24 mouse cellular contexts compared by ENCODE assay signal in the genomic region with DNA sequence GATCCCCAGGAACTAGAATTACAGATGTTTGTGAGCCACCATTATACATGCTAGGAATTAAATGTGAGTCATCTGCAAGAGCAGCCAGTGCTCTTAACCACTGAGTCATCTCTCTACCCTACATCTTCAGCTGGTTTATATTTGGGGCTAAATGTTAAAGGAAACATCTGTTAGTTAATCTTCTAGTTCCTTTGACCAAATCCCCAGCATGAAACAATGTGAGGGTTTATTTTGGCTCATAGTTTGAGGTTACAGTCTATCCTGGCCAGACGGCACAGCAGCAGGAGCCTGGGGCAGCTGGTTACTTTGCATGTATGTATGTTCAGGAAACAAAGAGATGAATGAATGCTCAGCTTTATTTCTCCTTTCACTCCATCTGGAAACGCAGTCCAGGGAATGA.
DNase-seq lines count a peak whose midpoint lies in the region; ATAC-seq and TF ChIP-seq lines count a peak whose summit lies in the region.
"Had no signal": no experiment of that assay in that cellular context is flagged by ENCODE, and none has a peak within 500 bp of the region (broad histone marks: within the 10 kb centered on the region; RNA-seq: fewer than 3 reads in every experiment).

No protein-coding gene starts in this region.

- no peak overlapping the region for H3K4me2 ChIP-seq in stomach, embryonic 16.5 days (ENCODE audit: low read depth, low read length)
- no peak overlapping the region for H3K4me2 ChIP-seq in stomach, postnatal 0 days (replicated peaks; ENCODE audit: low read depth)
- H3K4me2 ChIP-seq: embryonic facial prominence, embryonic 15.5 days; forebrain, embryonic 12.5 days; kidney, embryonic 15.5 days; midbrain, embryonic 15.5 days; neural tube, embryonic 15.5 days had no signal

- peaks cover 10% of the 10 kb centered on the region for H3K4me1 ChIP-seq in stomach, embryonic 16.5 days (ENCODE audit: control insufficient read depth, insufficient read depth, low read length)
- no peaks in the 10 kb centered on the region; the same call in 1 of the 2 replicates for H3K4me1 ChIP-seq in stomach, postnatal 0 days (replicated peaks; ENCODE audit: control insufficient read depth, insufficient read depth)
- no peaks in the 10 kb centered on the region for H3K4me1 ChIP-seq in forebrain, embryonic 10.5 days
- H3K4me1 ChIP-seq: forebrain, embryonic 12.5 days; kidney, embryonic 15.5 days; midbrain, embryonic 15.5 days; neural tube, embryonic 15.5 days had no signal

- no peak overlapping the region for H3K9ac ChIP-seq in stomach, embryonic 16.5 days (ENCODE audit: low read length)
- H3K9ac ChIP-seq in stomach, postnatal 0 days (ENCODE audit: low read length): no peak overlapping the region
- H3K9ac ChIP-seq: embryonic facial prominence, embryonic 15.5 days; forebrain, embryonic 12.5 days; kidney, embryonic 15.5 days; midbrain, embryonic 15.5 days; neural tube, embryonic 15.5 days had no signal

- no peaks in the 10 kb centered on the region for H3K9me3 ChIP-seq in stomach, embryonic 16.5 days (replicated peaks; ENCODE audit: control insufficient read depth, low read length)
- no peaks in the 10 kb centered on the region for H3K9me3 ChIP-seq in stomach, postnatal 0 days (ENCODE audit: control insufficient read depth, low read length)
- no peaks in the 10 kb centered on the region for H3K9me3 ChIP-seq in forebrain, embryonic 10.5 days
- H3K9me3 ChIP-seq: embryonic facial prominence, embryonic 15.5 days; forebrain, embryonic 12.5 days; heart, embryonic 10.5 days; kidney, embryonic 15.5 days; midbrain, embryonic 15.5 days; neural tube, embryonic 15.5 days had no signal

- no peak for TF ChIP-seq EP300 in stomach, postnatal 0 days (optimal IDR thresholded peaks at IDR 0.05)

- no peaks in the 10 kb centered on the region for H3K36me3 ChIP-seq in stomach, embryonic 16.5 days (ENCODE audit: control insufficient read depth, insufficient read depth, low read length)
- no peaks in the 10 kb centered on the region for H3K36me3 ChIP-seq in stomach, postnatal 0 days (ENCODE audit: control insufficient read depth, insufficient read depth, low read length)
- H3K36me3 ChIP-seq in forebrain, embryonic 10.5 days (replicated peaks): no peaks in the 10 kb centered on the region
- H3K36me3 ChIP-seq: embryonic facial prominence, embryonic 15.5 days; forebrain, embryonic 12.5 days; heart, embryonic 10.5 days; kidney, embryonic 15.5 days; midbrain, embryonic 15.5 days; neural tube, embryonic 15.5 days had no signal

- H3K27ac ChIP-seq in stomach, embryonic 16.5 days (ENCODE audit: low read length): no peak overlapping the region
- no peak overlapping the region for H3K27ac ChIP-seq in stomach, postnatal 0 days (replicated peaks)
- no peak overlapping the region for H3K27ac ChIP-seq in forebrain, embryonic 10.5 days
- H3K27ac ChIP-seq: embryonic facial prominence, embryonic 15.5 days; forebrain, embryonic 12.5 days; heart, embryonic 10.5 days; hindbrain, postnatal 0 days; kidney, embryonic 15.5 days; left cerebral cortex, adult 2 months; midbrain, embryonic 15.5 days; neural tube, embryonic 15.5 days had no signal

- no peak for TF ChIP-seq POLR2A in brain, embryonic 14.5 days (IDR thresholded peaks at IDR 0.05; ENCODE audit: borderline replicate concordance, extremely low read depth, insufficient read depth, insufficient read length, poor library complexity, severe bottlenecking)

- no peak for TF ChIP-seq CTCF in stomach, postnatal 0 days (IDR thresholded peaks at IDR 0.05; ENCODE audit: low read depth)
- no peak for TF ChIP-seq CTCF in brain, embryonic 14.5 days (IDR thresholded peaks at IDR 0.05; ENCODE audit: borderline replicate concordance, extremely low read depth, insufficient read depth, insufficient read length)

- DNase-seq in stomach, postnatal 0 days (ENCODE audit: low spot score): no peak
- peak; percentile 47 for DNase-seq in brain, embryonic 14.5 days (ENCODE audit: low read depth)
- peak; percentile 11 for DNase-seq in forelimb bud, embryonic 11.5 days (ENCODE audit: low read depth, low spot score)
- DNase-seq in forebrain, embryonic 10.5 days (ENCODE audit: extremely low spot score, low spot score): no peak
- DNase-seq in left cerebral cortex, postnatal 36 days (ENCODE audit: low spot score in 2 of 2): no peak
- DNase-seq in adrenal gland, postnatal 36 days: no peak
- DNase-seq: adrenal gland, postnatal 25 days; cerebellum, adult 11-12 months; cerebellum, postnatal 10 days; gastrocnemius, postnatal 10 days; kidney, postnatal 4 days; layer of hippocampus, adult 9-11 months; left cerebral cortex, postnatal 4 days; lung, postnatal 4 days had no signal

- intact Hi-C loops in left cerebral cortex, postnatal 36 days (cut with DNase I): no loop called here

- ATAC-seq in stomach, embryonic 16.5 days (ENCODE audit: insufficient read depth, low FRiP score): peak; percentile 37; the same call in 1 of the 2 replicates
- ATAC-seq in stomach, postnatal 0 days (ENCODE audit: low FRiP score, low TSS enrichment): no peak
- ATAC-seq: hindbrain, postnatal 0 days; intestine, postnatal 0 days; midbrain, embryonic 15.5 days had no signal

- WGBS in stomach, embryonic 16.5 days: 44% methylated on average over 2 of the region's 2 CpGs
- 30% methylated on average over 2 of the region's 2 CpGs for WGBS in stomach, postnatal 0 days
- WGBS in forebrain, embryonic 10.5 days: 80% methylated on average over 2 of the region's 2 CpGs

- H3K4me3 ChIP-seq in stomach, embryonic 16.5 days (replicated peaks; ENCODE audit: low read length): no peak overlapping the region
- no peak overlapping the region for H3K4me3 ChIP-seq in stomach, postnatal 0 days (ENCODE audit: low read depth, low read length)
- no peak overlapping the region for H3K4me3 ChIP-seq in forebrain, embryonic 10.5 days
- H3K4me3 ChIP-seq: embryonic facial prominence, embryonic 15.5 days; forebrain, embryonic 12.5 days; heart, embryonic 10.5 days; kidney, embryonic 15.5 days; left cerebral cortex, adult 2 months; midbrain, embryonic 15.5 days; neural tube, embryonic 15.5 days had no signal

- H3K27me3 ChIP-seq in stomach, embryonic 16.5 days (ENCODE audit: control insufficient read depth, insufficient read depth, low read length): no peaks in the 10 kb centered on the region
- no peaks in the 10 kb centered on the region for H3K27me3 ChIP-seq in stomach, postnatal 0 days (ENCODE audit: control insufficient read depth, insufficient read depth, low read length)
- H3K27me3 ChIP-seq in forebrain, embryonic 10.5 days (ENCODE audit: poor library complexity, severe bottlenecking): no peaks in the 10 kb centered on the region
- H3K27me3 ChIP-seq: embryonic facial prominence, embryonic 15.5 days; forebrain, embryonic 12.5 days; kidney, embryonic 15.5 days; midbrain, embryonic 15.5 days; neural tube, embryonic 15.5 days had no signal

Comparison
In these comparisons a context has a peak if more than half of its experiments do, and no peak if none do; other contexts are left out.
1. DNase-seq: peak in brain, embryonic 14.5 days (single experiment) and forelimb bud, embryonic 11.5 days (single experiment); none in stomach, postnatal 0 days (single experiment), forebrain, embryonic 10.5 days (single experiment), left cerebral cortex, postnatal 36 days (0 of 2) and adrenal gland, postnatal 36 days (0 of 2).